Mouse (Mus musculus): ENCODE measurements at regions not wholly inside any gene's neighbourhood (a gene's known extent, or its start where the extent isn't known, plus 50 kb on each side); places are given as distances from the start of the nearest gene placed in this dataset.

GRCm38 (mm10) chr1:91730281-91730680 lies 71.0 kb upstream of the Twist2 start:
- intact Hi-C loops (cut with DNase I): no loop called here
- H3K4me3 ChIP-seq: no peak overlapping the region
- no peaks in the 10 kb centered on the region for H3K79me2 ChIP-seq (replicated peaks; ENCODE audit: control insufficient read depth, insufficient read depth, low read length)
- no peak overlapping the region for H3K27ac ChIP-seq
- no peaks in the 10 kb centered on the region for H3K36me3 ChIP-seq (ENCODE audit: control insufficient read depth, insufficient read depth, low read length)
- H3K27me3 ChIP-seq (ENCODE audit: control insufficient read depth, insufficient read depth, low read length): peaks cover 2% of the 10 kb centered on the region; the same call in 1 of the 2 replicates
- no peak for DNase-seq
- no peak overlapping the region for H3K9ac ChIP-seq (ENCODE audit: low read depth, low read length)
- WGBS: 63% methylated on average over 2 of the region's 2 CpGs
- TF ChIP-seq EP300 (IDR thresholded peaks at IDR 0.05; ENCODE audit: insufficient read depth, low read depth, low read length) (no peak), POLR2A (IDR thresholded peaks at IDR 0.05; ENCODE audit: insufficient read depth, low read depth, low read length) (no peak), CTCF (IDR thresholded peaks at IDR 0.05) (no peak)
- no peaks in the 10 kb centered on the region for H3K4me1 ChIP-seq (ENCODE audit: control insufficient read depth, insufficient read depth, low read length)

DNA sequence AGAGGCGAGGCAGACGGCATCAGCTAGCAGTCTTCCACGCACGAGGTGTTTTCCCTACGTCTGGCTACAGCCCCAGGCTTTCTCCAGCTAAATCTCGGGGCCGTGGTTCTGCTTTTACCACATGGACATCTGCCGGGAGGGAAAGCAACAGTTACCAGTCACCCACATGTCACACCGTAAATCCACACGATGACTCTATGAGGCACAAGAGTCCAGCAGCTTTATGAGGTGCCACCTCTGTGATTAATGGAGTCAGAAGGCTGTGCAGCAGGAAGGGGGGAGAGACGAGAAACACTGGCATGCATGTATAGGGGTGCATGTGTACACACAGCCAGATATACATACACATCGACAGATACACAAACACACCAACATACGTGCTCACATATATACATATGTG lies 69.6 kb upstream of the Twist2 start:
- Histone ChIP-seq H3K27ac (no peak overlapping the region), H3K36me3 (ENCODE audit: control insufficient read depth, insufficient read depth, low read length) (no peaks in the 10 kb centered on the region), H3K9ac (ENCODE audit: low read depth, low read length) (no peak overlapping the region), H3K79me2 (replicated peaks; ENCODE audit: control insufficient read depth, insufficient read depth, low read length) (no peaks in the 10 kb centered on the region), H3K27me3 (ENCODE audit: control insufficient read depth, insufficient read depth, low read length) (peaks cover 2% of the 10 kb centered on the region; the same call in 1 of the 2 replicates), H3K4me3 (no peak overlapping the region), H3K4me1 (ENCODE audit: control insufficient read depth, insufficient read depth, low read length) (no peaks in the 10 kb centered on the region)
- DNase-seq: no peak
- TF ChIP-seq POLR2A (IDR thresholded peaks at IDR 0.05; ENCODE audit: insufficient read depth, low read depth, low read length) (no peak), EP300 (IDR thresholded peaks at IDR 0.05; ENCODE audit: insufficient read depth, low read depth, low read length) (no peak), CTCF (IDR thresholded peaks at IDR 0.05) (no peak)
- intact Hi-C loops (cut with DNase I): no loop called here
- WGBS: 75% methylated on average over 13 of the region's 13 CpGs

DNA sequence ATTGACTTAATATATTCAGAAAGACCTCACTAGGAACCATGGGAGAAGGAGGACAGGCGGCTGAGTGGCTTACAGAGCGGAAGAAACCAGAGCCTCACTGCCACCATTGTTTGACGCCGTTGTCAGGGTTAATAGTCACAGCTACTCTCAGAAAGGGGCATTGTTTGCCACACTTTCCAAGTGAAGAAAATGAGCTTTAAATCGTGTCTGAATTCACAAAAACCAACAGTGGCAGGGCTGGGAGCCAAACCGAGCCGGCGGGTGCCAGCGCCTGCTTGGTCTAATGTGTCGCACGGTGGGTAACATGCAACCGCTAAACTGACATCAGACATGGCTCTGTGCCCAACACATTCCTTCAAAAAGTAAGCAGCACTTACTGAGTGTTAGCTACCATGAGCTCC lies 68.8 kb upstream of the Twist2 start:
- TF ChIP-seq POLR2A (IDR thresholded peaks at IDR 0.05; ENCODE audit: insufficient read depth, low read depth, low read length): no peak
- TF ChIP-seq EP300 (IDR thresholded peaks at IDR 0.05; ENCODE audit: insufficient read depth, low read depth, low read length): no peak
- no peak for TF ChIP-seq CTCF (IDR thresholded peaks at IDR 0.05)
- 70% methylated on average over 12 of the region's 12 CpGs for WGBS

GRCm38 (mm10) chr1:91734731-91735130 lies 66.5 kb upstream of the Twist2 start:
- Histone ChIP-seq H3K27me3 (ENCODE audit: control insufficient read depth, insufficient read depth, low read length) (peaks cover 2% of the 10 kb centered on the region; the same call in 1 of the 2 replicates), H3K4me1 (ENCODE audit: control insufficient read depth, insufficient read depth, low read length) (no peaks in the 10 kb centered on the region), H3K79me2 (replicated peaks; ENCODE audit: control insufficient read depth, insufficient read depth, low read length) (no peaks in the 10 kb centered on the region), H3K36me3 (ENCODE audit: control insufficient read depth, insufficient read depth, low read length) (no peaks in the 10 kb centered on the region), H3K27ac (no peak overlapping the region), H3K4me3 (no peak overlapping the region), H3K9ac (ENCODE audit: low read depth, low read length) (no peak overlapping the region)
- 88% methylated on average over 2 of the region's 2 CpGs for WGBS
- intact Hi-C loops (cut with DNase I): no loop called here
- TF ChIP-seq EP300 (IDR thresholded peaks at IDR 0.05; ENCODE audit: insufficient read depth, low read depth, low read length) (no peak), CTCF (IDR thresholded peaks at IDR 0.05) (no peak), POLR2A (IDR thresholded peaks at IDR 0.05; ENCODE audit: insufficient read depth, low read depth, low read length) (no peak)
- DNase-seq: no peak

More for the DNA sequence above, 68.8 kb upstream of the Twist2 start:
- intact Hi-C loops (cut with DNase I): no loop called here
- Histone ChIP-seq H3K4me3 (no peak overlapping the region), H3K9ac (ENCODE audit: low read depth, low read length) (no peak overlapping the region), H3K27me3 (ENCODE audit: control insufficient read depth, insufficient read depth, low read length) (peaks cover 2% of the 10 kb centered on the region; the same call in 1 of the 2 replicates), H3K79me2 (replicated peaks; ENCODE audit: control insufficient read depth, insufficient read depth, low read length) (no peaks in the 10 kb centered on the region), H3K27ac (no peak overlapping the region), H3K4me1 (ENCODE audit: control insufficient read depth, insufficient read depth, low read length) (no peaks in the 10 kb centered on the region), H3K36me3 (ENCODE audit: control insufficient read depth, insufficient read depth, low read length) (no peaks in the 10 kb centered on the region)
- DNase-seq: no peak

DNA sequence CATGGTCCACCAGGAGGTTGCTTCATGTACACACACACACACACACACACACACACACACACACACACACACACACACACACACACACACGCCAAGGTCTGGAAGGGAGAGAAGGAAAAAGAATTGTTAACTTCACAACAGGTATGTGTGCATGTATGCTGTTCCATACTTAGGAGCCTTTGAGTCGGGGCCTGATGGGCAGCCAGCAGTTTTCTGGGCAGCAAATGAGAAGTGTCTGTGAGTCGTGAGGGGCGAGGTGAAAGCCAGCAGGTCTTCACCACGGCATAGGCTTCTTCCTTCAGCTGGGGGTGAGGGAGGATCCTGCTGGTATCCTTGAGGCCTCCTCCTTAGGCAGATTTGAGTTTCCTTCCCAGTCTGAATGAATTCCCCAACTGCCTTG lies 65.8 kb upstream of the Twist2 start:
- 63% methylated on average over 5 of the region's 5 CpGs for WGBS
- intact Hi-C loops (cut with DNase I): no loop called here

GRCm38 (mm10) chr1:91740661-91741060 lies 60.6 kb upstream of the Twist2 start:
- 82% methylated on average over 8 of the region's 8 CpGs for WGBS
- TF ChIP-seq CTCF (IDR thresholded peaks at IDR 0.05) (no peak), POLR2A (IDR thresholded peaks at IDR 0.05; ENCODE audit: insufficient read depth, low read depth, low read length) (no peak), EP300 (IDR thresholded peaks at IDR 0.05; ENCODE audit: insufficient read depth, low read depth, low read length) (no peak)
- H3K27ac ChIP-seq: no peak overlapping the region
- no peaks in the 10 kb centered on the region for H3K79me2 ChIP-seq (replicated peaks; ENCODE audit: control insufficient read depth, insufficient read depth, low read length)
- DNase-seq: no peak
- intact Hi-C loops (cut with DNase I): no loop called here
- H3K4me1 ChIP-seq (ENCODE audit: control insufficient read depth, insufficient read depth, low read length): no peaks in the 10 kb centered on the region
- no peaks in the 10 kb centered on the region for H3K36me3 ChIP-seq (ENCODE audit: control insufficient read depth, insufficient read depth, low read length)
- H3K9ac ChIP-seq (ENCODE audit: low read depth, low read length): no peak overlapping the region
- H3K27me3 ChIP-seq (ENCODE audit: control insufficient read depth, insufficient read depth, low read length): no peaks in the 10 kb centered on the region
- no peak overlapping the region for H3K4me3 ChIP-seq

More for the DNA sequence above, 65.8 kb upstream of the Twist2 start:
- no peak overlapping the region for H3K4me3 ChIP-seq
- no peak overlapping the region for H3K9ac ChIP-seq (ENCODE audit: low read depth, low read length)
- no peak overlapping the region for H3K27ac ChIP-seq
- no peaks in the 10 kb centered on the region for H3K36me3 ChIP-seq (ENCODE audit: control insufficient read depth, insufficient read depth, low read length)
- TF ChIP-seq CTCF (IDR thresholded peaks at IDR 0.05): no peak
- no peak for TF ChIP-seq EP300 (IDR thresholded peaks at IDR 0.05; ENCODE audit: insufficient read depth, low read depth, low read length)
- no peak for TF ChIP-seq POLR2A (IDR thresholded peaks at IDR 0.05; ENCODE audit: insufficient read depth, low read depth, low read length)
- no peaks in the 10 kb centered on the region for H3K4me1 ChIP-seq (ENCODE audit: control insufficient read depth, insufficient read depth, low read length)
- H3K27me3 ChIP-seq (ENCODE audit: control insufficient read depth, insufficient read depth, low read length): peaks cover 2% of the 10 kb centered on the region; the same call in 1 of the 2 replicates
- H3K79me2 ChIP-seq (replicated peaks; ENCODE audit: control insufficient read depth, insufficient read depth, low read length): no peaks in the 10 kb centered on the region
- no peak for DNase-seq
